Mouse (Mus musculus) urinary bladder, adult 2 months (tissue): Measurements from ENCODE around the gene Cfap299. TPM values are rescaled to one million over a fixed set of nuclear protein-coding genes. Genes with fewer than 3 reads are reported as not detected.

Experiments used
- DNase-seq: peaks from one replicate; pipeline ENCODE4 v3.0.0; 2022; ENCODE audit warnings: low spot score
- polyA plus RNA-seq: library from polyadenylated mRNA; depleted of rRNA; stranded (reverse); fragments of >200 nt; gene quantifications from 2 replicates; pipeline ENCODE4 v1.2.3, GENCODE M21; 2012; rRNA removed

Cfap299 gene
- polyA plus RNA-seq, 1 experiment, result 0.69 TPM

GRCm38 (mm10) chr5:98833760-98834159, 504.7 kb downstream of the Cfap299 start:
- DNase-seq, result no peak

DNA sequence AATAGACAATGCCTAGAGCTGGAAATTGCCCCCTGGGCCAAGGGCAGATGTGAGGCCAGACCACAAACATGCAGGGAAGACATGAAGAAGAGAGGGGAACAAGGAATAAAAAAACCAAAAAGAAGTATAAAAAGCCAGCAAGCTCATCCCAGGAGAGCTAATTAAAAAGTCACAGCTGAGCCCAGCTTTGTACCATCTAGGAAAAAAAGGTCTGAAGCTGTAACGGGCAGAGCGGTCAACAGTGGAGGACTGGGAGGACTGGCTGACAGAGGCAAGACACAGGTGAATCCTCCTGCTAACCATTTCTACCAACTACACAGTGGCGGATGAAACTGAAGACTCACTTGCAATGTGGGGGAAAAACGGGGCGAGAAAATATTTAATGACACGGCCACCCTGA, 505.2 kb downstream of the Cfap299 start:
- no peak for DNase-seq

DNA sequence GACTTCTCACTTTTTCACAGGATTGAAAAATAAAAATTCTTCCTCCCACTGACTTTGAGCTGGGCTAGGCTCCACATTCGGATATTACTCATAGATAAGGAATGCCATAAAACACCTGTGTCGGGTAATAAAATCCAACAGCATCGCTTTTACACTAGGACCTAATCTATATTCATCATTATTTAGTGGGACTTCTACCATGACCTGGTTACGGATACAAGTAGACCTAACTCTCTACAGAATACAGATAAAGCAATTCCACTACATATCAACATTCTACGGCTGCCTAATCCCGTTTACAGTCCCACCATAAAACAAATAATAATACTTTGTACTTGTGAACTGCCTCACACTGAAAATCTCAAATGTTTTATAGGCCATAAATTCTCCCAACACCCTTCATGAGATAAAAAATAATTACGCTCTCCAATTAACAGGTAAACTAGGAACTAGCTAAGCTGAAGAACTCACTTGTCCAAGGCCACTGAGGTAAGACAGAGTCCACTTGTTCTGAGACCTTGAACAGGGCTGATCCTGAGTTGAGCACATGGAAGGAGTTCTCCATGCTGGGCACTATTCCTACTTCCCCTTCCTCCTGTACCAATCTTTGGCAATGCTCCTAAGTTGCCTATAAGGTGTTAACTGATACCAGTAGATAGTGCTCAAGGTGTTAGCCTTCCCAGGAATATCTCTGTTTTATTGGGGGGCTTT, 513.7 kb downstream of the Cfap299 start:
- no peak for DNase-seq

GRCm38 (mm10) chr5:98844664-98845063, 515.6 kb downstream of the Cfap299 start:
- no peak for DNase-seq

Other genes with a start within 250 kb of the Cfap299 start
- 0.04 TPM in 2 replicates for gene Prdm8, start 162.1 kb upstream of the Cfap299 start, polyA plus RNA-seq
- gene Fgf5, start 75.1 kb upstream of the Cfap299 start, polyA plus RNA-seq, result 0.09 TPM in 1 of 2 replicates, not detected in the other
- gene Gm11111, start 223.4 kb downstream of the Cfap299 start, polyA plus RNA-seq, result not detected in 2 replicates